Mouse (Mus musculus) limb, embryonic 13.5 days (tissue): Measurements from ENCODE around the gene Uaca. TPM values are rescaled to one million over a fixed set of nuclear protein-coding genes. Genes with fewer than 3 reads are reported as not detected.

Experiments used
- ATAC-seq: fragments of 200-750 bp; cut with Nextera tagmentation; 2 replicates; pipeline ENCODE4 v1.8.0; 2017; ENCODE audit warnings: low read depth, moderate number of reproducible peaks, moderate TSS enrichment; ENCODE audit not compliant: low FRiP score
- H3K27ac ChIP-seq: fragments of 300-500 bp; sonication (generic); 2 replicates; pipeline ENCODE4 v1.5.1; 2015; ENCODE audit warnings: inconsistent platforms, mild to moderate bottlenecking, moderate library complexity
- H3K27me3 ChIP-seq: fragments of 300-500 bp; sonication (generic); 2 replicates; pipeline ENCODE4 v1.6.1; 2015; ENCODE audit warnings: mild to moderate bottlenecking, inconsistent platforms
- H3K36me3 ChIP-seq: fragments of 300-500 bp; sonication (generic); 2 replicates; pipeline ENCODE4 v1.6.1; 2015; ENCODE audit warnings: inconsistent platforms, mild to moderate bottlenecking, moderate library complexity
- H3K4me1 ChIP-seq: fragments of 300-500 bp; sonication (generic); 2 replicates; pipeline ENCODE4 v1.6.1; 2015; ENCODE audit warnings: inconsistent platforms
- H3K4me2 ChIP-seq: fragments of 300-500 bp; sonication (generic); replicated peaks from 2 replicates; pipeline ENCODE4 v1.6.1; 2015; ENCODE audit warnings: inconsistent platforms, mild to moderate bottlenecking, moderate library complexity
- H3K4me3 ChIP-seq: fragments of 300-500 bp; sonication (generic); 2 replicates; pipeline ENCODE4 v1.5.1; 2015; ENCODE audit warnings: moderate library complexity, mild to moderate bottlenecking, inconsistent platforms
- H3K9ac ChIP-seq: fragments of 300-500 bp; sonication (generic); 2 replicates; pipeline ENCODE4 v1.6.1; 2015; ENCODE audit warnings: mild to moderate bottlenecking, inconsistent platforms
- H3K9me3 ChIP-seq: fragments of 300-500 bp; sonication (generic); 2 replicates; pipeline ENCODE4 v1.6.1; 2016; ENCODE audit warnings: inconsistent platforms
- WGBS: fragments of 180-500 bp; shearing (Covaris S2); methylation state at CpG from one replicate; pipeline ENCODE4 v1.1.7; 2015; 5-methylcytosine and 5-hydroxymethylcytosine counted together
- polyA plus RNA-seq: library from polyadenylated mRNA; unstranded; fragments of >200 nt; fragmentation: Nextera tagmentation; extraction: Ambion mirVana; gene quantifications from 2 replicates; pipeline ENCODE4 v1.2.1, GENCODE M21; 2015

Uaca gene
- polyA plus RNA-seq, 1 experiment from 2014 or later: 31.4 TPM

- 87% methylated on average over 4 of the region's 4 CpGs for WGBS
- Histone ChIP-seq H3K9me3 (no peaks in the 10 kb centered on the region), H3K9ac (no peak overlapping the region), H3K4me3 (no peak overlapping the region), H3K36me3 (peaks cover 3% of the 10 kb centered on the region; the same call in 1 of the 2 replicates), H3K27ac (no peak overlapping the region), H3K4me2 (no peak overlapping the region), H3K27me3 (no peaks in the 10 kb centered on the region), H3K4me1 (no peaks in the 10 kb centered on the region)
- ATAC-seq: no peak
These were observed 27.2 kb downstream of the Uaca start for GRCm38 (mm10) chr9:60821501-60821900.

- peaks cover 3% of the 10 kb centered on the region; the same call in 1 of the 2 replicates for H3K36me3 ChIP-seq
- no peaks in the 10 kb centered on the region for H3K9me3 ChIP-seq
- no peak for ATAC-seq
- H3K9ac ChIP-seq: no peak overlapping the region
- no peak overlapping the region for H3K27ac ChIP-seq
- H3K27me3 ChIP-seq: no peaks in the 10 kb centered on the region
- 85% methylated on average over 6 of the region's 6 CpGs for WGBS
- no peak overlapping the region for H3K4me3 ChIP-seq
- no peak overlapping the region for H3K4me2 ChIP-seq
- no peaks in the 10 kb centered on the region for H3K4me1 ChIP-seq
These were observed 28.3 kb downstream of the Uaca start for GRCm38 (mm10) chr9:60822681-60823080.

GRCm38 (mm10) chr9:60825506-60825905 lies 31.2 kb downstream of the Uaca start:
- WGBS: 91% methylated on average over 7 of the region's 7 CpGs
- H3K4me3 ChIP-seq: no peak overlapping the region
- H3K36me3 ChIP-seq: peaks cover 3% of the 10 kb centered on the region; the same call in 1 of the 2 replicates
- no peaks in the 10 kb centered on the region for H3K9me3 ChIP-seq
- H3K27me3 ChIP-seq: no peaks in the 10 kb centered on the region
- no peak overlapping the region for H3K4me2 ChIP-seq
- H3K4me1 ChIP-seq: peaks cover 11% of the 10 kb centered on the region; the same call in 1 of the 2 replicates
- no peak overlapping the region for H3K9ac ChIP-seq
- no peak for ATAC-seq
- H3K27ac ChIP-seq: no peak overlapping the region

- H3K4me3 ChIP-seq: no peak overlapping the region
- peaks cover 16% of the 10 kb centered on the region for H3K4me1 ChIP-seq
- no peak overlapping the region for H3K27ac ChIP-seq
- WGBS: 83% methylated on average over 7 of the region's 7 CpGs
- H3K36me3 ChIP-seq: peaks cover 3% of the 10 kb centered on the region; the same call in 1 of the 2 replicates
- ATAC-seq: no peak
- no peak overlapping the region for H3K4me2 ChIP-seq
- no peak overlapping the region for H3K9ac ChIP-seq
- no peaks in the 10 kb centered on the region for H3K9me3 ChIP-seq
- H3K27me3 ChIP-seq: no peaks in the 10 kb centered on the region
These were observed 32.4 kb downstream of the Uaca start for GRCm38 (mm10) chr9:60826759-60827158.

GRCm38 (mm10) chr9:60828196-60828595 lies 33.9 kb downstream of the Uaca start:
- 86% methylated on average over 2 of the region's 2 CpGs for WGBS
- peaks cover 16% of the 10 kb centered on the region for H3K4me1 ChIP-seq
- no peak overlapping the region for H3K4me3 ChIP-seq
- H3K27ac ChIP-seq: no peak overlapping the region
- H3K9ac ChIP-seq: no peak overlapping the region
- no peak overlapping the region for H3K4me2 ChIP-seq
- no peaks in the 10 kb centered on the region for H3K9me3 ChIP-seq
- no peaks in the 10 kb centered on the region for H3K27me3 ChIP-seq
- H3K36me3 ChIP-seq: peaks cover 3% of the 10 kb centered on the region; the same call in 1 of the 2 replicates
- no peak for ATAC-seq

- Histone ChIP-seq H3K36me3 (peaks cover under 1% of the 10 kb centered on the region; the same call in 1 of the 2 replicates), H3K9me3 (no peaks in the 10 kb centered on the region), H3K4me3 (no peak overlapping the region), H3K4me2 (no peak overlapping the region), H3K4me1 (peaks cover 16% of the 10 kb centered on the region), H3K9ac (no peak overlapping the region), H3K27me3 (no peaks in the 10 kb centered on the region), H3K27ac (no peak overlapping the region)
- no peak for ATAC-seq
- 40% methylated on average over 4 of the region's 4 CpGs for WGBS
These were observed 35.3 kb downstream of the Uaca start for GRCm38 (mm10) chr9:60829610-60830009.

GRCm38 (mm10) chr9:60830079-60830478 lies 35.7 kb downstream of the Uaca start:
- Histone ChIP-seq H3K4me3 (no peak overlapping the region), H3K4me1 (peaks cover 16% of the 10 kb centered on the region), H3K9me3 (no peaks in the 10 kb centered on the region), H3K4me2 (no peak overlapping the region), H3K27ac (no peak overlapping the region), H3K36me3 (no peaks in the 10 kb centered on the region), H3K27me3 (no peaks in the 10 kb centered on the region), H3K9ac (no peak overlapping the region)
- 48% methylated on average over 3 of the region's 3 CpGs for WGBS
- ATAC-seq: no peak

GRCm38 (mm10) chr9:60832233-60832632 lies 37.9 kb downstream of the Uaca start:
- WGBS: 93% methylated on average over 8 of the region's 8 CpGs
- Histone ChIP-seq H3K27ac (no peak overlapping the region), H3K4me3 (no peak overlapping the region), H3K36me3 (no peaks in the 10 kb centered on the region), H3K4me2 (no peak overlapping the region), H3K27me3 (no peaks in the 10 kb centered on the region), H3K9me3 (no peaks in the 10 kb centered on the region), H3K9ac (no peak overlapping the region), H3K4me1 (peaks cover 20% of the 10 kb centered on the region)
- no peak for ATAC-seq

- Histone ChIP-seq H3K9ac (no peak overlapping the region), H3K4me3 (no peak overlapping the region), H3K27me3 (no peaks in the 10 kb centered on the region), H3K9me3 (no peaks in the 10 kb centered on the region), H3K27ac (no peak overlapping the region), H3K4me2 (no peak overlapping the region), H3K36me3 (no peaks in the 10 kb centered on the region), H3K4me1 (peaks cover 21% of the 10 kb centered on the region)
- ATAC-seq: no peak
- WGBS: 84% methylated on average over 5 of the region's 5 CpGs
These were observed 41.8 kb downstream of the Uaca start for GRCm38 (mm10) chr9:60836151-60836550.

GRCm38 (mm10) chr9:60837078-60837448 lies 42.7 kb downstream of the Uaca start:
- 55% methylated on average over 4 of the region's 4 CpGs for WGBS
- no peak for ATAC-seq
- 0 out of 2 replicates have a peak overlapping the region, but pooled peaks have one; percentile 59 for H3K9ac ChIP-seq
- no peak overlapping the region for H3K4me3 ChIP-seq
- H3K36me3 ChIP-seq: 0 out of 2 replicates have a peak, but pooled peaks cover 3% of the 10 kb centered on the region
- no peaks in the 10 kb centered on the region for H3K9me3 ChIP-seq
- H3K4me2 ChIP-seq: peak overlapping the region; percentile 58
- peak overlapping the region; percentile 69; the same call in 1 of the 2 replicates for H3K27ac ChIP-seq
- no peaks in the 10 kb centered on the region for H3K27me3 ChIP-seq
- H3K4me1 ChIP-seq: peaks cover 20% of the 10 kb centered on the region

GRCm38 (mm10) chr9:60837449-60838141 lies 43.3 kb downstream of the Uaca start:
- H3K9ac ChIP-seq: peak overlapping the region; percentile 59
- WGBS: 27% methylated on average over 20 of the region's 20 CpGs
- H3K4me1 ChIP-seq: peaks cover 20% of the 10 kb centered on the region
- peak overlapping the region; percentile 31 for H3K4me3 ChIP-seq
- H3K4me2 ChIP-seq: peak overlapping the region; percentile 58
- H3K9me3 ChIP-seq: no peaks in the 10 kb centered on the region
- H3K27me3 ChIP-seq: no peaks in the 10 kb centered on the region
- 0 out of 2 replicates have a peak, but pooled peaks cover 5% of the 10 kb centered on the region for H3K36me3 ChIP-seq
- ATAC-seq: peak; percentile 64; the same call in 1 of the 2 replicates
- peak overlapping the region; percentile 69 for H3K27ac ChIP-seq

GRCm38 (mm10) chr9:60838331-60838872 lies 44.1 kb downstream of the Uaca start:
- no peaks in the 10 kb centered on the region for H3K9me3 ChIP-seq
- no peaks in the 10 kb centered on the region for H3K27me3 ChIP-seq
- H3K27ac ChIP-seq: no peak overlapping the region; the same call in 1 of the 2 replicates
- peak overlapping the region; percentile 31; the same call in 1 of the 2 replicates for H3K4me3 ChIP-seq
- 63% methylated on average over 9 of the region's 9 CpGs for WGBS
- 0 out of 2 replicates have a peak, but pooled peaks cover 5% of the 10 kb centered on the region for H3K36me3 ChIP-seq
- ATAC-seq: no peak
- no peak overlapping the region for H3K9ac ChIP-seq
- peaks cover 20% of the 10 kb centered on the region for H3K4me1 ChIP-seq
- peak overlapping the region; percentile 58 for H3K4me2 ChIP-seq
